Mouse (Mus musculus) forebrain, embryonic 11.5 days (tissue): Measurements from ENCODE around the gene 6430531B16Rik. TPM values are rescaled to one million over a fixed set of nuclear protein-coding genes. Genes with fewer than 3 reads are reported as not detected.
A peak's percentile ranks its signal among the peaks of the same experiment; 100 is the strongest.

Experiments
- ATAC-seq: fragments of 200-750 bp; cut with Nextera tagmentation; replicated peaks from 2 replicates; pipeline ENCODE4 v1.8.0; 2017; ENCODE audit warnings: moderate TSS enrichment; ENCODE audit not compliant: low FRiP score
- DNase-seq: peaks from one replicate; pipeline ENCODE4 v3.0.0-alpha.2; 2017; ENCODE audit warnings: low spot score
- H3K27ac ChIP-seq: fragments of 300-500 bp; sonication (generic); 2 replicates; pipeline ENCODE4 v1.5.1; 2014; ENCODE audit warnings: low read depth, low read length
- H3K27me3 ChIP-seq: fragments of 300-500 bp; sonication (generic); 2 replicates; pipeline ENCODE4 v1.6.1; 2014; ENCODE audit warnings: mild to moderate bottlenecking, low read length, mixed read lengths; ENCODE audit not compliant: control insufficient read depth, insufficient read depth
- H3K36me3 ChIP-seq: fragments of 300-500 bp; sonication (generic); 2 replicates; pipeline ENCODE4 v1.6.1; 2014; ENCODE audit warnings: mild to moderate bottlenecking, low read length, moderate library complexity, mixed read lengths; ENCODE audit not compliant: control insufficient read depth, insufficient read depth
- H3K4me1 ChIP-seq: fragments of 300-500 bp; sonication (generic); replicated peaks from 2 replicates; pipeline ENCODE4 v1.6.1; 2014; ENCODE audit warnings: low read length, mixed read lengths; ENCODE audit not compliant: control insufficient read depth, insufficient read depth
- H3K4me2 ChIP-seq: fragments of 300-500 bp; sonication (generic); 2 replicates; pipeline ENCODE4 v1.6.1; 2014; ENCODE audit warnings: low read depth, mild to moderate bottlenecking, low read length, moderate library complexity, mixed read lengths; ENCODE audit not compliant: severe bottlenecking
- H3K4me3 ChIP-seq: fragments of 300-500 bp; sonication (generic); 2 replicates; pipeline ENCODE4 v1.5.1; 2014; ENCODE audit warnings: low read depth, low read length
- H3K9ac ChIP-seq: fragments of 300-500 bp; sonication (generic); 2 replicates; pipeline ENCODE4 v1.6.1; 2014; ENCODE audit warnings: low read length
- H3K9me3 ChIP-seq: fragments of 300-500 bp; sonication (generic); 2 replicates; pipeline ENCODE4 v1.6.1; 2016; ENCODE audit warnings: low read length, mixed read lengths; ENCODE audit not compliant: control insufficient read depth
- WGBS: fragments of 180-500 bp; shearing (Covaris S2); extraction: QIAGEN DNeasy Blood & Tissue Kit; methylation state at CpG from one replicate; pipeline ENCODE4 v1.1.7; 2014; 5-methylcytosine and 5-hydroxymethylcytosine counted together
- polyA plus RNA-seq: library from polyadenylated mRNA; unstranded; fragments of >200 nt; fragmentation: Nextera tagmentation; extraction: Ambion mirVana; gene quantifications from 2 replicates; pipeline ENCODE4 v1.2.1, GENCODE M21; 2014

Gene 6430531B16Rik
- polyA plus RNA-seq, 1 experiment from 2014 or later = 0.35 TPM

DNA sequence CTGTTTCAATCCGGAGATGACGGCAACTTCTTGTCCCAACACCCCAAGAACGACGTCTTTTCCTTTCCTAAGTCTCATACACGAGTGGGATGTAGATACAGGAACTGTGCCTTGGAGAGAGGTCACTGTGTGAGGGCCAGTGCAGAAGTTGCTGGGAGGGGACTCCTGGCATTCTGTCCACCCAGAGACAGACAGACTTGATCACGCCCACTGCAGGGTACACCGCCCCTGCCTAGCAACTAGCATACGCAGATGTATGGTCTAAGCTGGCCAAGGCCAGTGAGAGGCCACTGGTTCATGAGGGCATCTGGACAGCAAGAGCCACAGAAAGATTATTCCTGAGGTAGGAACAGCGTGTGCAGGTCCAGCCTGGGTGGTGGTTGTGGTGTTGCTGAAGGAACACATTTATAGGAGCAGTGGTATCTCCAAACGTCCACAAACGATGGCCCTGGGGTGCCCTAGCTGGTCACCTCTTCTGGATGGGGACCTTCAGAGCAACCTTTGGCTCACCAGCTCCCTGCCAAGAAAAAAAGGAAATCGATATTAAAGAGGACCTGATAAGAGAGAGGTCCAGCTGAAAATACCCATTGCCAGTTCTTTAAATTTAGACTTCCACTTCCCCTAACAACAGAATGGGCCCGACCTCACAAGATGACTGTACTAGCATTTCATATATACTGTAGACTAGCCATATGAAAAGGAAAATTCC is 610 bp upstream of the 6430531B16Rik start:
- Histone ChIP-seq H3K27ac (no peak overlapping the region), H3K36me3 (no peaks in the 10 kb centered on the region), H3K9me3 (no peaks in the 10 kb centered on the region), H3K9ac (peak overlapping the region; percentile 43; the same call in 1 of the 2 replicates), H3K4me1 (peaks cover 7% of the 10 kb centered on the region; the same call in 1 of the 2 replicates), H3K4me3 (peak overlapping the region; percentile 58), H3K4me2 (peak overlapping the region; percentile 85), H3K27me3 (no peaks in the 10 kb centered on the region)
- no peak for DNase-seq
- 46% methylated on average over 13 of the region's 13 CpGs for WGBS
- ATAC-seq = peak; percentile 44

DNA sequence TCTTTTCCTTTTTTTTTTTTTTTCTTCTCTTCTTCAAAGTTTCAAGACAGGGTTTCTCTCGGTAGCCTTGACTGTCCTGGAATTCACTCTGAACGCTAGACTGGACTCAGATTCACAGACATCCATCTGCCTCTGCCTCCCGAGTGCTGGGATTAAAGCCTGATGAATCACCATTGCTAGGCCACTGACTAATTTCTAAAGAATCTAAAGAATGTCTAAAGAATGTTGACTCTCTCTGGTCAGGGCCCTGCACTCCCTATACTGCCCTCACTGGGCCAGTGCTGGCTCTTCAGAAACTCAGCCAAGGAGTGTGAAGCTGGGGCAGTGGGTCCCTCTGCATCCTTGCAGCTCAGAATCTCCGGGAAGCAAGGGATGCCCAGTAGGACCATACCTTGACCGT is 3.1 kb downstream of the 6430531B16Rik start:
- H3K27ac ChIP-seq = no peak overlapping the region
- H3K4me3 ChIP-seq = no peak overlapping the region
- WGBS = 46% methylated on average over 5 of the region's 5 CpGs
- ATAC-seq (no peak), DNase-seq (no peak)
- no peaks in the 10 kb centered on the region for H3K27me3 ChIP-seq
- H3K4me1 ChIP-seq = peaks cover 7% of the 10 kb centered on the region; the same call in 1 of the 2 replicates
- no peaks in the 10 kb centered on the region for H3K9me3 ChIP-seq
- H3K9ac ChIP-seq = no peak overlapping the region
- H3K36me3 ChIP-seq = no peaks in the 10 kb centered on the region
- H3K4me2 ChIP-seq = no peak overlapping the region

DNA sequence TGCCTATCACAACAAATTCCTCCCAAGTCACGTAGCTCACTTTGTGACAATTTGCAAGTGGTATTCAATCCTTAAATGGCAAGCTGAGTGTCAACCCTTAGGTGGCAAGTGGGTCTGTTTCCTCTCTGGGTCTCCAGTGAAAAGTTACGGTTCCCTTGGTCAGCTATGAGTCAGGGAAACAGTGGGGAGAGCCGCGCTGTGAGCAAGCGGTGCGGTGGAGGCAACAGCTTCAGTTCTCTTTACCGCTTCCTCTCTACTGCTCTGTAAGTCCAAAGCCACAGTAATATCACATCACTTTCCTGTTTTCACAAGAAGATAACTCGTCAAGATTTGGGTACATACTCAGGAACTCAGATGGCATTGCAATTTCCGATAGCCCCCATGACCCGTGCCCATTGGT is 4.2 kb downstream of the 6430531B16Rik start:
- ATAC-seq = no peak
- Histone ChIP-seq H3K27me3 (no peaks in the 10 kb centered on the region), H3K4me2 (no peak overlapping the region), H3K36me3 (no peaks in the 10 kb centered on the region), H3K9me3 (no peaks in the 10 kb centered on the region), H3K4me1 (peaks cover 7% of the 10 kb centered on the region; the same call in 1 of the 2 replicates), H3K27ac (no peak overlapping the region), H3K4me3 (no peak overlapping the region), H3K9ac (no peak overlapping the region)
- DNase-seq = no peak
- WGBS = 92% methylated on average over 10 of the region's 10 CpGs

DNA sequence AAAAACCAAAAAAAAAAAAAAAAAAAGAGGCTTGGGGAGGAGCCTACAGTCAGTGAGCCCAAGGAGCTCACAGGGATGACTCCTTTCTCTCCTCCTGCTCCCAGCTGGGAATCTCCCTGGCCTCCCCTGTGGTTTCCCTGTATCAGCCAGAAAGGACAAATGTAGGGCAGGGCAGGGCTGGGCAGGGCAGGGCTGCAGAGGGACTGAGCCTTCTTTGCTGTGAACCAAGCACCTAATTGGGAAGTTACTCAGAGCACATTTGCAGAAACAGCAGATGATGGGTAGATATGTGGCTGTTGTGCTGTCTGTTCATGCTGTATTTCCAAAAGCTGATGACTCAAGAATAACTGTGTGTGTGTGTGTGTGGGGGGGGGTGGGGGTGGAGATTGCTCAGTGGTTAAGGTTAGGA is 5.6 kb downstream of the 6430531B16Rik start:
- H3K4me3 ChIP-seq = no peak overlapping the region
- no peak for ATAC-seq
- no peak overlapping the region for H3K4me2 ChIP-seq
- H3K4me1 ChIP-seq = peaks cover 1% of the 10 kb centered on the region; the same call in 1 of the 2 replicates
- H3K9ac ChIP-seq = no peak overlapping the region
- H3K27me3 ChIP-seq = no peaks in the 10 kb centered on the region
- H3K36me3 ChIP-seq = no peaks in the 10 kb centered on the region
- H3K9me3 ChIP-seq = no peaks in the 10 kb centered on the region
- no peak overlapping the region for H3K27ac ChIP-seq
- DNase-seq = no peak

DNA sequence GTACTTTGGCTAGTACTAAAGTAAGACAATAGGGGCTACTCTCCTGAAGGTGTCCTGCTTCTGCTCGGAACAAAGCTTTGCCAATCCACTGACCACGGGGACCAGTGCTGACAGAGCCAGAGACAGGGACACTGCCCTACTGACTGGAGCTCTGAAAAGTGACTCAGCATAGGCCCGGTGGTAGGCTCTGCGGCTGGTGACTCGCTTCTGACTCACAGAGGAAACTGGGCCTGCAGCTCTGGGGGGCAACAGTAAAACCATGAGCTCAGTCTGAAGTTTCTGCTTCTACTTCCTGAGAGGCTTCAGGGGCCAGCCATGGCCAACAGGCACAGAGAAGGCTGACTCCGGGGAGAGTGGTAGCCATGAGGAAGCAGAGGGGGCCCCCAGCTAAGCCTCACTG is 7.1 kb downstream of the 6430531B16Rik start:
- no peak overlapping the region for H3K4me2 ChIP-seq
- no peak overlapping the region for H3K9ac ChIP-seq
- H3K27me3 ChIP-seq = no peaks in the 10 kb centered on the region
- no peaks in the 10 kb centered on the region; the same call in 1 of the 2 replicates for H3K4me1 ChIP-seq
- H3K4me3 ChIP-seq = no peak overlapping the region
- no peaks in the 10 kb centered on the region for H3K9me3 ChIP-seq
- no peak overlapping the region for H3K27ac ChIP-seq
- 70% methylated on average over 6 of the region's 6 CpGs for WGBS
- no peak for ATAC-seq
- no peak for DNase-seq
- H3K36me3 ChIP-seq = no peaks in the 10 kb centered on the region

DNA sequence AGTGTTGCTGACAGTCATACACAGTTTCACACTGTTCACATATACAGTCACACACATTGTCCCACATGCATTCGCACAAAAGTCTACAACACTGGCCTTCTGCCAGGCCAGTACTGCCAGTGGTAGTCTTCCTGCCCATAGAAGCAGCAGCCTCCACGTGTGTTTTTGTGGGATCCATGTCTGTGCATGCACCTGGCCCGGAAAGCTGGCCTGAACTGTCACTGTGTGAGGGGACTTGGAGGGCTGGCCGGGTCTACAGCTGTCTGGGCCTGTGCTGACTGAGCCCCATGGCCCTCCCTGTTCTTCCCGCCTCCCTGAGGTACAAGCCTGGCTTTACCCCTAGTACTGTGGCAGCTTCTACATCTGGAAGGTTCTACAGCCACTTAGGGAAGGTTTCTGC is 7.6 kb downstream of the 6430531B16Rik start:
- Histone ChIP-seq H3K4me2 (no peak overlapping the region), H3K4me3 (no peak overlapping the region), H3K9ac (no peak overlapping the region), H3K36me3 (no peaks in the 10 kb centered on the region), H3K9me3 (no peaks in the 10 kb centered on the region), H3K4me1 (no peaks in the 10 kb centered on the region; the same call in 1 of the 2 replicates), H3K27ac (no peak overlapping the region), H3K27me3 (no peaks in the 10 kb centered on the region)
- no peak for ATAC-seq
- no peak for DNase-seq
- 78% methylated on average over 5 of the region's 5 CpGs for WGBS

DNA sequence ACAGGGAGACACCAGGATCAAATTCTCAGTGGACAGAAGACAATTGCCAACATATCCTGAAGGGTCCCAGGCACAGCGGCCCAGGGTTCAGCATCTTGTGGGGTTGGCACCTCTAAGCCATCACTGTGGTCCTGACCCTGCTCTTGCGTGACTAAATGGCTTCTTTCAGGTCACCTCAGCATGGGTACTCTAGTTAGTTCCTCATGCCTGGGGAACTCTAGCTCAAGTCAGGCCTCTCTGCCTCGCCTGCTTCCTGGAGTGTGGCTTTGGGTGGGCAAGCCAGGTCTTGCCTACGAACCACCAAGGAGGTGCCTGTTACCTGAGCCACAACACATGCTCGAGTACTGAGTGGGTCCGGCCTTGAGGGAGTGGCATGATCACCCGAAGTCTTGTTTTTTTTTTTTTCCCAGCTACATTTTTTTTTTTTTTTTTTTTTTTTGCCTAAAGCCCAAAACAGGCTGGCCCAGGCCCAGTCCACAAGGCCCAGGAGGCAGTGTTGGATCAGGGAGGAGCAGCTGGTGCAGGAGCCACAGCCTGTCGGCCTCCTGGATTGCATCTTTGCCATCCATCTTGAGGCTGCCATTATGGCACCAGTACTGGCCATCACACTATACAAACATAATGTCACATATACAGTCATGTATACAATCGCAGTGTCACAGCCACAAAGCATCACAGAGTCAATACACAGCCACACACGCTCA is 8.2 kb downstream of the 6430531B16Rik start:
- Histone ChIP-seq H3K27ac (no peak overlapping the region), H3K36me3 (no peaks in the 10 kb centered on the region), H3K9me3 (no peaks in the 10 kb centered on the region), H3K27me3 (no peaks in the 10 kb centered on the region), H3K4me1 (no peaks in the 10 kb centered on the region; the same call in 1 of the 2 replicates), H3K4me2 (no peak overlapping the region), H3K4me3 (no peak overlapping the region), H3K9ac (no peak overlapping the region)
- no peak for DNase-seq
- no peak for ATAC-seq
- WGBS = 86% methylated on average over 10 of the region's 10 CpGs

DNA sequence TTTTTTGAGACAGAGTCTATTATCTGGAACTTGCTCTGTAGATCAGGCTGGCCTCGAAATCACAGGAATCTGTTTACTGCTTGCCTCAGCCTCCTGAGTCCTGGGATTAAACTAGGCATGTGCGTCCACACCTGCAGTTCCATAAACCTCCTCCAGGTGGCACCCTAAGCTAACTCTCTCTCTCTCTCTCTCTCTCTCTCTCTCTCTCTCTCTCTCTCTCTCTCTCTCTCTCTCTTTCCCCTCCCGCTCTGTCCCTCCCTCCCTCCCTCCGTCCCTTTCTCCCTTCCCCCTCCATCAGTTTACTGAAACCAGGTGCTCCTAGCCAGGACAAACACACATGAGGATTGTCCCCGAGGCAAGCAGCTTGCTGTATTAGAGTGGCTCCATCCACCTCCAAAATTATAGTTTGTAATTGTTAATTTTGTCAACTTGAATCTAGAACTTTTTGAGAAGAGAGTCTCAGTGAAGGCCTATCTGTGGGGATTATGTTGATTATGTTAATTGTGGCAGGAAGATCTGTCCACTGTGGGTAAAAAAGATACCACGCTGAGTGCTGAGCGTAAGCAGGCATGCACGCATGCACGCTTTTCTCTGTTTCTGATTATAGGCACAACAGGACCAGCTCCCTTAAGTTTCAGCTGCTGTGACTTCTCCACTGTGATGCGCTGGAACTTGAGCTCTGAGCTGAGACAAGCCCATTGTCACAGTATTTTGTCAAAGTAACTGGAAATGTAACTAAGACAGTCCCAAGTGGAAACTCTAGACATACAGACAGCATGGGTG is 9.0 kb downstream of the 6430531B16Rik start:
- H3K4me2 ChIP-seq = no peak overlapping the region
- DNase-seq (peak; percentile 89), ATAC-seq (peak; percentile 58; the same call in 1 of the 2 replicates)
- H3K27ac ChIP-seq = no peak overlapping the region
- 32% methylated on average over 10 of the region's 10 CpGs for WGBS
- no peaks in the 10 kb centered on the region for H3K27me3 ChIP-seq
- no peak overlapping the region for H3K4me3 ChIP-seq
- no peaks in the 10 kb centered on the region for H3K9me3 ChIP-seq
- H3K9ac ChIP-seq = no peak overlapping the region
- H3K4me1 ChIP-seq = no peaks in the 10 kb centered on the region; the same call in 1 of the 2 replicates
- no peaks in the 10 kb centered on the region for H3K36me3 ChIP-seq
